Mouse (Mus musculus) Patski (cell line): ENCODE measurements at regions not wholly inside any gene's neighbourhood (a gene's known extent, or its start where the extent isn't known, plus 50 kb on each side); places are given as distances from the start of the nearest gene placed in this dataset.

ENCODE experiments used
- ATAC-seq: fragments of 100-300 bp; one replicate; pipeline ENCODE4 v1.8.0; 2021
- CTCF ChIA-PET: fragments of 350-600 bp; sonication (Branson Sonifier 250); formaldehyde crosslinking; loops from one replicate; lab custom pipeline; 2022; ENCODE audit warnings: inconsistent platforms; lab: Charles Lee
- POLR2A ChIA-PET: fragments of 350-600 bp; sonication (Branson Sonifier 250); formaldehyde crosslinking; loops from one replicate; lab custom pipeline; 2022; ENCODE audit warnings: antibody characterized with exemption, inconsistent platforms; lab: Charles Lee
- DNase-seq: peaks from one replicate; pipeline ENCODE4 v3.0.0-alpha.2; 2011; ENCODE audit warnings: low read depth, low spot score
- H3K27me3 ChIP-seq: fragments of 371-371 bp; one replicate; pipeline ENCODE4 v1.5.1; 2021
- CTCF ChIP-seq: fragments of 100-300 bp; IDR thresholded peaks from one replicate; pipeline ENCODE4 v1.5.1; 2021
- in situ Hi-C: fragments of 300-500 bp; cut with MboI; formaldehyde crosslinking; loops from 3 replicates; pipeline ENCODE4 v1.11.1; 2018; ENCODE audit warnings: low pct_unique_long_range_greater_than_20kb, mixed read lengths

- TF ChIP-seq CTCF = no peak
- in situ Hi-C loops = no loop called here
- ChIA-PET POLR2A (interaction anchor here (1.1 kb wide), 1 partner anchor 10 kb away, joined by 3 read pairs; no protein-coding TSS in a partner anchor), CTCF (interaction anchor here (2.0 kb wide), 1 partner anchor 8 kb away, joined by 5 read pairs; no protein-coding TSS in a partner anchor)
- H3K27me3 ChIP-seq = no peaks in the 10 kb centered on the region
- peak; percentile 87 for ATAC-seq
- peak; percentile 33 for DNase-seq
Observed at GRCm38 (mm10) chr1:40967768-40968504, 162.5 kb downstream of the Tmem182 start.

DNA sequence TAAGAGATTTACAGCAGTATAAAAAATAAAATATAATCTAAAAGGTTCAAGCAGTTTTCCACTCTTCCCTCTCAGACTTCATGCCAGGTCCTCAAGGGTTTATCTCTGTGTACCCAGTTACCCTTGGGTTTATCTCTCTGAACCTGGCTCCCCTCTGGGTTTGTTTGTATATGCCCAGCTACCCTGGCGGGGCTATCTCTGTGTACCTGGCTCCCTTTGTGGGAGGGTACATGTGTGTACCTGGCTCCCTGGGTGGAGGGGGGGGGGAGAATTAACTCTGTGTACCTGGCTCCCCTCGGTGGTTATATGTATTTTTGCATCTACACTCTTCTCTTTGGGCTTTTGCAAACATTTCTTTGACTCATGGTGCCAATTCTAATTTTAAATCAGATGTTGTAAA is 178.4 kb downstream of the Tmem182 start:
- peak; percentile 17 for TF ChIP-seq CTCF
- CTCF ChIA-PET = interaction anchor here (1.0 to 1.4 kb wide), 3 partner anchors 11 to 105 kb away, joined by 3 to 4 read pairs (median 3); no protein-coding TSS in a partner anchor

GRCm38 (mm10) chr1:40993327-40993726 is 187.9 kb downstream of the Tmem182 start:
- no peaks in the 10 kb centered on the region for H3K27me3 ChIP-seq
- ChIA-PET CTCF (interaction anchor here (0.9 to 1.2 kb wide), 2 partner anchors 11 to 14 kb away, joined by 3 read pairs; no protein-coding TSS in a partner anchor), POLR2A (no interaction called here)
- in situ Hi-C loops = no loop called here
- DNase-seq (no peak), ATAC-seq (peak; percentile 84)
- TF ChIP-seq CTCF = no peak

More for the DNA sequence above, 178.4 kb downstream of the Tmem182 start:
- POLR2A ChIA-PET = interaction anchor here (0.6 kb wide), 1 partner anchor 57 kb away, joined by 4 read pairs; no protein-coding TSS in a partner anchor
- ATAC-seq (no peak), DNase-seq (no peak)
- in situ Hi-C loops = no loop called here
- peaks cover 7% of the 10 kb centered on the region for H3K27me3 ChIP-seq

DNA sequence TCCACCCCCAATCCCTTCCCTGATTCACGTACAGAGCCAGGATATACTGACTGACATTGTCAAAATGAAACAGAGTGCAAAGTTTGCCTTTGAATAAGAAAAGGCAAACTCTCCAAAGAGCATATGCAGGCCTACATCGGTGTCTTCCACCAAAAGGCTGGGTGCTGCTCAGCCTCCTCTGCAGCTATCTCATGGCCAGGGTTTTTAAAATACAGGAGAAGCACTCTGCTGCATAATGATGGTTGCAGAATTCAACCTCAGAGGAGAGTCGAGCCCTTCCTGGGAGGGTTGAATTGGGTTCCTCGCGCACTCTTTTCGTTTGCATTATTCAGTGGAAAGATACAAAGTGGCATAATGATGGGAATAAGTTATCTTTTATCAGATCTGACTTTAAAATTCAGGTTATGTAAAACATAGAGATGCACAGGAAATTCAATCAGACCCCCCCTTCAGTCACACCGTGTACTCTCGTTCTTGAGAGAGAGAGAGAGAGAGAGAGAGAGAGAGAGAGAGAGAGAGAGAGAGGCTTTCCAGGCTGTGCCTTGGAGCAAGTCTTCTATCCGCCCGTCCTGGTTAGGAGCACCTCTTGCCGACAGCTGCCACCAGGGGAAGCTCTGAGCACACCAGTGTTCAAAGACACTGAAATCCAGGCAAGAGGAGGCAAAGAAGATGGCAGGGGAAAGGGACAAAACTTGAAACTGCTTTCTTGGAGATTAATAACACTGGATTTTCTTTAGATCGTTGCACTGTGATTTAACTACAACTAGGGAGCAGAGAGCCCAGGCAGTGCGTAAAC is 196.0 kb downstream of the Tmem182 start:
- CTCF ChIA-PET = no interaction called here
- TF ChIP-seq CTCF = peak; percentile 62
- ATAC-seq = no peak

DNA sequence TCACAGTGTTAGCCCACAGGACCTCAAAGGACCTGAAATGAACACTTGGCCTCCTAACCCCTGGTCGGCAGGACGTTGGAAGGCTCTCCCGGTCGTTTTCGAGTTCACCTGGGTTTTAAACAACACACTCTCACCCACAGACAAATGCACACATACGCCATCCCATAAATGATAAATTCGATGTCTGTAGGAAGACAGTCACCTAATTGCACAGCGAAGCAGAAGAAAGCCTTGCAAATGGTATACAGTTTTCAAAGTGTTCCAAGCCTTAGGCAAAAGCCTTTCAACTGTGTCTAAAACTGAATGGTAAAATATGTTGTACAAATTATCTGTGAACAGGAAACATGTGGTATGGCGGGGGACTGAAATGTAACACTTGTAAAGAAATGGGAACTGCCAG is 196.6 kb downstream of the Tmem182 start:
- in situ Hi-C loops = no loop called here
- DNase-seq = no peak
- no peak for ATAC-seq
- ChIA-PET POLR2A (no interaction called here), CTCF (no interaction called here)
- H3K27me3 ChIP-seq = no peaks in the 10 kb centered on the region
- no peak for TF ChIP-seq CTCF

More for the DNA sequence above, 196.0 kb downstream of the Tmem182 start:
- no peak for DNase-seq
- POLR2A ChIA-PET = no interaction called here
- in situ Hi-C loops = no loop called here
- H3K27me3 ChIP-seq = no peaks in the 10 kb centered on the region

DNA sequence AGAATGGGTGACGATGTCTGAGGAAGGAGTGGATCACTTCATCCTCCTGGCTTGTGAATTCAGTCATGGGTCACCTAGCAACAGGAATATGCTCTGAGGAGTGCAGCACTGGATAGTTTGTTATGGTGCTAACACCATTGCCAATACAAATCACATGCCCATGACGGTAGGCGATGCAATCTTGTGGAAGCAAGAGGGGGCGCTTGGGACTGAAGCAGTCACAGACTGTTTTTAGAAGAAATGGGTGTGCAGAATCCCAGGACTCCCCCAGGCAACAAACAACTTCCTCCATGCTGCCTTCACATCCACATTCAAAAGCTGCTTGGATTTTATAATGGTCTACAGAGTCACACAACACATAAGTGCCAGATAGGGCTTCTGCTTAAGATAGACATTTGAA is 221.5 kb downstream of the Tmem182 start:
- ATAC-seq (no peak), DNase-seq (no peak)
- POLR2A ChIA-PET = no interaction called here
- in situ Hi-C loops = no loop called here
- TF ChIP-seq CTCF = no peak
- H3K27me3 ChIP-seq = peaks cover 6% of the 10 kb centered on the region
- CTCF ChIA-PET = interaction anchor here (3.2 kb wide), 1 partner anchor 13 kb away, joined by 9 read pairs; no protein-coding TSS in a partner anchor

GRCm38 (mm10) chr1:41027540-41027978 is 222.2 kb downstream of the Tmem182 start:
- no peak for TF ChIP-seq CTCF
- DNase-seq (no peak), ATAC-seq (no peak)
- in situ Hi-C loops = no loop called here
- H3K27me3 ChIP-seq = peaks cover 7% of the 10 kb centered on the region
- CTCF ChIA-PET = interaction anchor here (3.2 kb wide), 1 partner anchor 12 kb away, joined by 9 read pairs; no protein-coding TSS in a partner anchor
- POLR2A ChIA-PET = interaction anchor here (0.7 kb wide), 1 partner anchor 1863 kb away, joined by 5 read pairs; no protein-coding TSS in a partner anchor

GRCm38 (mm10) chr1:41028021-41028420 is 222.6 kb downstream of the Tmem182 start:
- no peak for DNase-seq
- POLR2A ChIA-PET = interaction anchor here (0.7 kb wide), 1 partner anchor 1862 kb away, joined by 5 read pairs; no protein-coding TSS in a partner anchor
- in situ Hi-C loops = no loop called here
- peaks cover 7% of the 10 kb centered on the region for H3K27me3 ChIP-seq
- no peak for TF ChIP-seq CTCF
- ATAC-seq = no peak
- CTCF ChIA-PET = interaction anchor here (3.2 kb wide), 1 partner anchor 12 kb away, joined by 9 read pairs; no protein-coding TSS in a partner anchor

- ChIA-PET CTCF (interaction anchor here (1.0 to 1.2 kb wide), 2 partner anchors 12 to 14 kb away, joined by 3 read pairs; no protein-coding TSS in a partner anchor), POLR2A (no interaction called here)
- TF ChIP-seq CTCF = no peak
- peaks cover 22% of the 10 kb centered on the region for H3K27me3 ChIP-seq
- no peak for ATAC-seq
- in situ Hi-C loops = no loop called here
- DNase-seq = no peak
Observed at GRCm38 (mm10) chr1:41035085-41035880, 229.9 kb downstream of the Tmem182 start.
